Mouse (Mus musculus): Measurements from ENCODE around the gene Lamb1. TPM values are rescaled to one million over a fixed set of nuclear protein-coding genes. Genes with fewer than 3 reads are reported as not detected.

Lamb1 gene
- polyA plus RNA-seq, 1 experiment from 2014 or later: 92.1 TPM

DNA sequence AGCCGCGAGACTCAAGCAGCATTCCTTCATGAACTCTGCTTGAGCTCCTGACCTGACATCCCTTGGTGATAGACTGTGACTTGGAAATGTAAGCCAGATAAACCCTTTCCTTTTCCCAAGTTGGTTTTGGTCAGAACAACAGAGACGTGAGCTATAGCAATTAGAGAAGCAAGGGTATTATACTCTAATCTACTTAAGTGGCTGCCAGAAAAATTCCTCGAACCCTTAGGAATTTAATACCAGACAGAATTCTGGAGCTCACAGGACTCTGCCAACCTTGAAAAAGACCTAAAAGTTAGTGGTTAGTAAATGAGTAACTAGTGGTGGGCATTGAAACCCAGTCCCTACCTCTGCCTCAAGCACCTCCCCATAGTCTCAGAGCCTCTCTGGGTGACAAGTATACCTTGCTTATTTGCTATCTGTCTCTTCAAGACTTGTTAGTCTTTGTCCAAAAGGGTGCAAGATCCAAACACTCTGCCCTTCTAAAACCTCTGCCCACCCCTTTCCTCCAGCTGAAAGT lies 18.6 kb downstream of the Lamb1 start:
- H3K36me3 ChIP-seq (ENCODE audit: control insufficient read depth, insufficient read depth): peaks cover 68% of the 10 kb centered on the region
- no peak overlapping the region for H3K4me3 ChIP-seq (ENCODE audit: low read length)
- 66% methylated on average over 4 of the region's 4 CpGs for WGBS
- ATAC-seq (replicated peaks; ENCODE audit: extremely low read depth, insufficient read depth, low FRiP score): no peak
- H3K4me1 ChIP-seq (ENCODE audit: control insufficient read depth, insufficient read depth, low read length): peaks cover 19% of the 10 kb centered on the region
- H3K4me2 ChIP-seq (ENCODE audit: low read depth, low read length): no peak overlapping the region
- H3K9me3 ChIP-seq (replicated peaks; ENCODE audit: control insufficient read depth, low read length): no peaks in the 10 kb centered on the region
- H3K9ac ChIP-seq (ENCODE audit: low read length): no peak overlapping the region
- H3K27ac ChIP-seq (ENCODE audit: low read length): no peak overlapping the region
- no peaks in the 10 kb centered on the region for H3K27me3 ChIP-seq (ENCODE audit: control insufficient read depth, insufficient read depth, low read length)

DNA sequence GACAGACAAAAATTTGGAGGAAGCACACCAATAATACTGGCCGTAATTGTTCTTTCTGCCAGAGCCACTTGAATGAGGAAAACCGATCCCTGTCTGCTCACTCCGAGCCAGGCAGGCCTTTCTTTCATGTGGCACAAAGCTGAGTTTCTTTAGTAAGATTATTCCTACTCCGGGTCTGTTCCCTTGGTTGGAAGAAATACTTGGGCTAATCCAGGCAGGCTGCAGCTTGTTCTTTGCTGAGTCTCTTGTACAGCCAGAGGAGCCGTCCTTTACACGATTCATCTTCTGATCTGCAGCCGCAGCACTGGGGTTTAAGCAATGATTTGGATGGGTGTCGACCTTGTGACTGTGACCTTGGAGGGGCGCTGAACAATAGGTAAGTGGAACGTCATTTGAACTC lies 24.0 kb downstream of the Lamb1 start:
- no peak overlapping the region for H3K9ac ChIP-seq (ENCODE audit: low read length)
- no peak overlapping the region for H3K27ac ChIP-seq (ENCODE audit: low read length)
- H3K4me1 ChIP-seq (ENCODE audit: control insufficient read depth, insufficient read depth, low read length): peaks cover 23% of the 10 kb centered on the region
- 94% methylated on average over 10 of the region's 10 CpGs for WGBS
- ATAC-seq (replicated peaks; ENCODE audit: extremely low read depth, insufficient read depth, low FRiP score): no peak
- H3K27me3 ChIP-seq (ENCODE audit: control insufficient read depth, insufficient read depth, low read length): no peaks in the 10 kb centered on the region
- no peak overlapping the region for H3K4me3 ChIP-seq (ENCODE audit: low read length)
- no peak overlapping the region for H3K4me2 ChIP-seq (ENCODE audit: low read depth, low read length)
- no peaks in the 10 kb centered on the region; the same call in 1 of the 2 replicates for H3K9me3 ChIP-seq (replicated peaks; ENCODE audit: control insufficient read depth, low read length)
- peaks cover 68% of the 10 kb centered on the region for H3K36me3 ChIP-seq (ENCODE audit: control insufficient read depth, insufficient read depth)

DNA sequence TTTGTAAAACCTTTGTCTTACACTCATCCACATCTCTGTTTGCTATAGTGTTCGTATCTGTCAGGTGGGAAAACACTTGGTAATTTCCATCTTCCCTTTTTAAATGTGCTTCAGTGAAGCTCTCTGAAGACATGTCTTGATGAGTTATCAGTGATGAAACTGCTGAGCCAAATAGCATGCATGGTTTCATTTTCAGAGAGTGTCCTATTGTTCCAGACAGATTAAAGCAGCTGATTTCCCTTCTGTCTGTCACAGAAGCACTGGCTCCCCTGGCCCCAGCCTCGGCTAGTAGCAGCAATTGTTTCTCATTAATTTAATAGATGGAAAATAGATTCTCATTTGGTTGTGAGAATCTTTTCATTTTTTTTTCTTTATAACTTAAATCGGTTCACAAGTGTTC lies 25.9 kb downstream of the Lamb1 start:
- Histone ChIP-seq H3K27me3 (ENCODE audit: control insufficient read depth, insufficient read depth, low read length) (no peaks in the 10 kb centered on the region), H3K4me3 (ENCODE audit: low read length) (no peak overlapping the region), H3K36me3 (ENCODE audit: control insufficient read depth, insufficient read depth) (peaks cover 55% of the 10 kb centered on the region), H3K4me1 (ENCODE audit: control insufficient read depth, insufficient read depth, low read length) (peaks cover 41% of the 10 kb centered on the region), H3K9me3 (replicated peaks; ENCODE audit: control insufficient read depth, low read length) (no peaks in the 10 kb centered on the region; the same call in 1 of the 2 replicates), H3K9ac (ENCODE audit: low read length) (no peak overlapping the region), H3K4me2 (ENCODE audit: low read depth, low read length) (no peak overlapping the region), H3K27ac (ENCODE audit: low read length) (no peak overlapping the region)
- 74% methylated on average over 3 of the region's 3 CpGs for WGBS
- no peak for ATAC-seq (replicated peaks; ENCODE audit: extremely low read depth, insufficient read depth, low FRiP score)

DNA sequence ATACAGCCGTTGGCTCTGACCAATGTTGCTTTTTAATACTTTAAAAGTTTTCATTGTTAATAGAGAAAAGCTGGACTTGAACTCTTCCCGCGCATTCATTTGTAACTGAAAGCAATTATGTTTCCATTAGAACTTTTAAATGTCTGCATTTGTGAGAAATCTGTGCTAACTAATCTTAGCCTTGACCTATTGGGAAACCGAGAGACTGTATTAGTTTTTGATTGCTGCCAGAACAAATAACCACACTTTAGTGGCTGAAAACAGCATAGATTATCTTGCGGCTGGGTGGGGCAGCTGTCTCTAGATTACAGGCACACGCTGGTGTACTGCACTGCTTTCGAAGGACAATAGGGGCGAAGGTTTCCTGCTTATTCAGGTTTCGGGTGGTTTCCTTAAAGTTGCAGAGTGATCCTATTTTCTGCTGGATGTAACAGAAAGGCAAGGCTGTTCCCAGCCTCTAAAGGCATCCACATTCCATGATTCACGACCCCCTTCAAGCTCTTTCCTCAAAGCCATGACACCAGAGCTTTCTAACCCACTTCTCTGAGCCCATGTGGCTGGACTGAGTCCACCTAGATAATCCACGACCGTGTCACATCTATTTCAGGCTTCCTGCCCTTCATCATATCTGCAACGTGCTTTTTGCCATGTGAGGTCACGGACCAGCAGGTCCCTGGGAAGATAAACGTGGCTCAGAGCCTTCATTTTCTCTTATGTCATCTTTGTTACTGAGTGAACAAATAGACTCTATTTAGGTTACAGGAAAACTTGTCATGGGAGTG lies 28.5 kb downstream of the Lamb1 start:
- Histone ChIP-seq H3K9ac (ENCODE audit: low read length) (peak overlapping the region; percentile 36; the same call in 1 of the 2 replicates), H3K27me3 (ENCODE audit: control insufficient read depth, insufficient read depth, low read length) (no peaks in the 10 kb centered on the region), H3K9me3 (replicated peaks; ENCODE audit: control insufficient read depth, low read length) (no peaks in the 10 kb centered on the region; the same call in 1 of the 2 replicates), H3K4me3 (ENCODE audit: low read length) (no peak overlapping the region), H3K4me2 (ENCODE audit: low read depth, low read length) (peak overlapping the region; percentile 24), H3K36me3 (ENCODE audit: control insufficient read depth, insufficient read depth) (peaks cover 39% of the 10 kb centered on the region), H3K4me1 (ENCODE audit: control insufficient read depth, insufficient read depth, low read length) (peaks cover 48% of the 10 kb centered on the region), H3K27ac (ENCODE audit: low read length) (peak overlapping the region; percentile 94)
- 27% methylated on average over 15 of the region's 15 CpGs for WGBS
- ATAC-seq (replicated peaks; ENCODE audit: extremely low read depth, insufficient read depth, low FRiP score): peak; percentile 81

DNA sequence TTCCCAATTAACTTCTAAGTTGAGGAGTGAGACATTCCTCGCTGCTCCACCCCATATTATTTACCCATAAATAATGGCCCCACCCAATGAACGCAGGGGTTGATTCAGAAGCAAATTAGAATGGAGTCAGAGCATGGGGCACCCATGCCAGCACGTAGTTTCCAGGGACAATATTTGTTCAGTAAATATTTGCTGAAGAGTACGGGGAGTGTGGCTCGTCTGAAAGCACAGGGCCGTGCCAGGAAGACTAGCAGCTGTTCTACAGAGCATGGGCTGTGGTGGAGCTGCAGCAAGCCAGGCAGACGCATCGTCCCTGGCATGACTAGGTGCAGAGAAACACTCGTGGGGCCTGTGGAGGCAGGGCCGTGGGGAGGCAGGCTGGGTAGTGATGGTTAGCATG lies 29.5 kb downstream of the Lamb1 start:
- peaks cover 39% of the 10 kb centered on the region for H3K36me3 ChIP-seq (ENCODE audit: control insufficient read depth, insufficient read depth)
- no peak overlapping the region for H3K4me3 ChIP-seq (ENCODE audit: low read length)
- H3K4me1 ChIP-seq (ENCODE audit: control insufficient read depth, insufficient read depth, low read length): peaks cover 54% of the 10 kb centered on the region
- WGBS: 45% methylated on average over 10 of the region's 10 CpGs
- H3K4me2 ChIP-seq (ENCODE audit: low read depth, low read length): no peak overlapping the region
- H3K9ac ChIP-seq (ENCODE audit: low read length): peak overlapping the region; percentile 52
- peak overlapping the region; percentile 94 for H3K27ac ChIP-seq (ENCODE audit: low read length)
- no peaks in the 10 kb centered on the region; the same call in 1 of the 2 replicates for H3K9me3 ChIP-seq (replicated peaks; ENCODE audit: control insufficient read depth, low read length)
- ATAC-seq (replicated peaks; ENCODE audit: extremely low read depth, insufficient read depth, low FRiP score): no peak
- H3K27me3 ChIP-seq (ENCODE audit: control insufficient read depth, insufficient read depth, low read length): no peaks in the 10 kb centered on the region

DNA sequence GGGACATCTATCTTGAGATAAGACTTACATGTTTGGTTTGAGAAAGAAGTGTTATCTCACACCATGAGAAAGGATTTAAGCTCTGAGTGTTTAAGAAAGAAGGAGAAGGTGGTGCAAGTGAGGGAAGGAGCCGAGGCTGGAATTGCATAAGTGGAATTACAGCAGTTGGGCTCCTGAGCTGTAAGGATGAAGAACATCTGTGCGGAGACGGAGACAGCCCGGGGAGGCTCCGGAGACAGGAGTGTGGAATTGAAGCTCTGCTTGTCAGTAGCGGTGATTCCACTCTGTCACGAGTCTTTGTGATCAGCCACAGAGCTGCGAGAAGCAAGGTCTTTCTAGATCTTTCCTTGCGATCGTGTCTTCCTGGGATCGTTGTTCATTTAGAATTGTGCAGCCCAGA lies 30.0 kb downstream of the Lamb1 start:
- ATAC-seq (replicated peaks; ENCODE audit: extremely low read depth, insufficient read depth, low FRiP score): no peak
- H3K36me3 ChIP-seq (ENCODE audit: control insufficient read depth, insufficient read depth): peaks cover 41% of the 10 kb centered on the region
- WGBS: 57% methylated on average over 11 of the region's 11 CpGs
- H3K27me3 ChIP-seq (ENCODE audit: control insufficient read depth, insufficient read depth, low read length): no peaks in the 10 kb centered on the region
- peak overlapping the region; percentile 94 for H3K27ac ChIP-seq (ENCODE audit: low read length)
- peak overlapping the region; percentile 54 for H3K9ac ChIP-seq (ENCODE audit: low read length)
- H3K4me3 ChIP-seq (ENCODE audit: low read length): no peak overlapping the region
- no peaks in the 10 kb centered on the region for H3K9me3 ChIP-seq (replicated peaks; ENCODE audit: control insufficient read depth, low read length)
- no peak overlapping the region for H3K4me2 ChIP-seq (ENCODE audit: low read depth, low read length)
- peaks cover 59% of the 10 kb centered on the region for H3K4me1 ChIP-seq (ENCODE audit: control insufficient read depth, insufficient read depth, low read length)

DNA sequence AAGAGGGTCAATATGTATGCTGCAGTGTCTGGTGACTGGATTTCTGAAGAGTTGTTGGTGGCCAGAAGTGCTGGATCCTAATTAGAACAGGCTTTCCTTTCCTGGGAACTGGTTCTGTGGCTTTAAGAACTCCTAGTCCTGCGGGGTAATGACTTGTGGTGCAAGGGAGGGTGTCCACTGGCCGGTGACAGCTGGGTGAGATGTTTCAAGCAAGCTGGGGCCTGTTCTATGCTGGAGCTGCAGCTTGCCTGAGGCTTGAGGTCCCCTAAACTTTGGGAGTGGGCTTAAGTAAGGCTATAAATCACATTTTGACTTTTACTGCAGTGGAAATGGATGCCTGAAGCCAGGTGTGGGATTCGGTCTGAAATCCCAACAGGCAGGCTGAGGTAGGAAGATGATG lies 30.5 kb downstream of the Lamb1 start:
- 45% methylated on average over 3 of the region's 3 CpGs for WGBS
- no peak for ATAC-seq (replicated peaks; ENCODE audit: extremely low read depth, insufficient read depth, low FRiP score)
- peak overlapping the region; percentile 94 for H3K27ac ChIP-seq (ENCODE audit: low read length)
- H3K4me3 ChIP-seq (ENCODE audit: low read length): no peak overlapping the region
- no peak overlapping the region for H3K4me2 ChIP-seq (ENCODE audit: low read depth, low read length)
- peaks cover 41% of the 10 kb centered on the region for H3K36me3 ChIP-seq (ENCODE audit: control insufficient read depth, insufficient read depth)
- no peaks in the 10 kb centered on the region for H3K27me3 ChIP-seq (ENCODE audit: control insufficient read depth, insufficient read depth, low read length)
- H3K9me3 ChIP-seq (replicated peaks; ENCODE audit: control insufficient read depth, low read length): no peaks in the 10 kb centered on the region
- H3K9ac ChIP-seq (ENCODE audit: low read length): peak overlapping the region; percentile 54; the same call in 1 of the 2 replicates
- peaks cover 62% of the 10 kb centered on the region for H3K4me1 ChIP-seq (ENCODE audit: control insufficient read depth, insufficient read depth, low read length)

DNA sequence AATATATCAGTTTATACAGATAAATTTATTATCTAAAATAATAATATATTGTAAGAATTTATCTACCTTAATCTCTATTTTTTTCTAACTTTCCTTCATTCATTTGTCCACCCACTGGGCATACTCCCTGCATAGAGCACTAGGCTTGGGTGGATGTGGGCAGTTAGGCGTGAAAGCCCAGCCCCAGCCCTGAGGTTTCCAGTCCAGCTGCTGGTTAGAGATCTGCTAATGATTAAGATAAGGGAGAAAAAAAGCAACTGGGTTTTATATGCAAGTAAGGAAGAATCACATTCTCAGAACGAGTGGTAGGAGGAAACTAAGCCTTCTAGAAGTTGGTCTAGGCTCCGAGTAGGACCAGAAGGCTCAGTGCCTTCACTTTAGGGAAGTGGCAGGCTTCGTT lies 31.1 kb downstream of the Lamb1 start:
- Histone ChIP-seq H3K27me3 (ENCODE audit: control insufficient read depth, insufficient read depth, low read length) (no peaks in the 10 kb centered on the region), H3K27ac (ENCODE audit: low read length) (0 out of 2 replicates have a peak overlapping the region, but pooled peaks have one; percentile 16), H3K4me1 (ENCODE audit: control insufficient read depth, insufficient read depth, low read length) (peaks cover 62% of the 10 kb centered on the region), H3K9me3 (replicated peaks; ENCODE audit: control insufficient read depth, low read length) (no peaks in the 10 kb centered on the region), H3K36me3 (ENCODE audit: control insufficient read depth, insufficient read depth) (peaks cover 42% of the 10 kb centered on the region), H3K9ac (ENCODE audit: low read length) (no peak overlapping the region), H3K4me2 (ENCODE audit: low read depth, low read length) (no peak overlapping the region), H3K4me3 (ENCODE audit: low read length) (no peak overlapping the region)
- ATAC-seq (replicated peaks; ENCODE audit: extremely low read depth, insufficient read depth, low FRiP score): no peak
- 74% methylated on average over 4 of the region's 4 CpGs for WGBS

DNA sequence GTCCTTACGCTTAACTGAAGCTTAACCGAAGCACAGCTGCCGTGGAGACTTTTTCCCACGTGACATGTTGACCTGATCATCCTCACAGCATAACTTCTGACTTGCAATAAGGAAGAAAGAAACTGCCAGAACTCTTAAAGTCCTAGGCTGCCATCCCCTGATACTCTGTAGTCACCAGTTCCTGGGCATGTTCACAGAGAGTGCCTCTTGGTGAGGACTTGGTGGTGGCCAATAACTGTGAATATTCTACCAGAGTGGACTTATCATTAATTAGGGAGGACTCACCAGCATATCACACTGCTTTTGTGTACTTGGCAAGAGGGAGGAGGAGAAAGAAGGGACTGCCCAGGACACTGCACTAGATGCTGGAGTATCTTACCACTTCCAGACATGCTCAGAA lies 33.1 kb downstream of the Lamb1 start:
- ATAC-seq (replicated peaks; ENCODE audit: extremely low read depth, insufficient read depth, low FRiP score): no peak
- no peaks in the 10 kb centered on the region for H3K27me3 ChIP-seq (ENCODE audit: control insufficient read depth, insufficient read depth, low read length)
- no peak overlapping the region for H3K9ac ChIP-seq (ENCODE audit: low read length)
- H3K36me3 ChIP-seq (ENCODE audit: control insufficient read depth, insufficient read depth): peaks cover 50% of the 10 kb centered on the region
- H3K27ac ChIP-seq (ENCODE audit: low read length): no peak overlapping the region
- H3K4me1 ChIP-seq (ENCODE audit: control insufficient read depth, insufficient read depth, low read length): peaks cover 47% of the 10 kb centered on the region
- no peak overlapping the region for H3K4me2 ChIP-seq (ENCODE audit: low read depth, low read length)
- H3K9me3 ChIP-seq (replicated peaks; ENCODE audit: control insufficient read depth, low read length): no peaks in the 10 kb centered on the region
- 92% methylated on average over 4 of the region's 4 CpGs for WGBS
- no peak overlapping the region for H3K4me3 ChIP-seq (ENCODE audit: low read length)
